ENCODE assay signal across 11 mouse cellular contexts in the genomic region with DNA sequence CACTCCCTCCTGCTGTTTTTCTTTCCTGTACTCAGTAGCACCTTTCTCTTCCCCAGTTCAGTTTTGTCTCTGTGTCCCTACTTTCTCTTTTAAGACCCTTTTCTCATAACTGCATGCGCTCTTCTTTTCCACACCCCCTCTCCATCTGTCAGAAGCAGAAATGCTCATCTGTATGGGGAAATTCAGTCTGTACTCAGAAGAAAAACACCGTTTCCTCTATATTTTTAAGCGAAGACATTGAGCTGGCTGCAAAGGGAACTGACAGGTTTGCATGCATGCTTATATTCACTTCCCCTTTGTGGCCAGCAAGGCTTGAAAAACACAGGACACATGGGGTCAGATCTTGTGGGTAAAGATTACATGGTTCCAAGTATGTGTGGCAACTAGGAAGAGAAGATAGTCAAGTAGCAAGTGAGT. TPM values are rescaled to one million over a fixed set of nuclear protein-coding genes. Genes with fewer than 3 reads are reported as not detected.
DNase-seq lines count a peak whose midpoint lies in the region; ATAC-seq and TF ChIP-seq lines count a peak whose summit lies in the region.
"Had no signal": no experiment of that assay in that cellular context is flagged by ENCODE, and none has a peak within 500 bp of the region (broad histone marks: within the 10 kb centered on the region; RNA-seq: fewer than 3 reads in every experiment).

No protein-coding gene starts in this region.

- no peaks in the 10 kb centered on the region for H3K4me1 ChIP-seq in midbrain, embryonic 14.5 days (ENCODE audit: control insufficient read depth, insufficient read depth, low read length)
- H3K4me1 ChIP-seq: hindbrain, embryonic 13.5 days; neural tube, embryonic 12.5 days had no signal

- H3K9ac ChIP-seq in midbrain, embryonic 14.5 days (replicated peaks; ENCODE audit: low read length), result no peak overlapping the region
- H3K9ac ChIP-seq: hindbrain, embryonic 13.5 days; neural tube, embryonic 12.5 days had no signal

- no peaks in the 10 kb centered on the region for H3K9me3 ChIP-seq in midbrain, embryonic 14.5 days (ENCODE audit: control insufficient read depth, low read length)
- H3K9me3 ChIP-seq: hindbrain, embryonic 13.5 days; neural tube, embryonic 12.5 days had no signal

- intact Hi-C loops in gastrocnemius, adult 2 months (cut with DNase I), result loop anchor here (10.0 kb wide), 1 partner anchor 80 kb away; no protein-coding TSS in a partner anchor
- intact Hi-C loops in left cerebral cortex, postnatal 36 days (cut with DNase I), result loop anchor here (2.0 to 10.0 kb wide), 2 partner anchors 190 to 424 kb away; a partner anchor contains a TSS

- peak overlapping the region; percentile 78 for H3K27ac ChIP-seq in gastrocnemius, adult 2 months
- no peak overlapping the region for H3K27ac ChIP-seq in midbrain, embryonic 14.5 days (replicated peaks; ENCODE audit: low read depth, low read length)
- H3K27ac ChIP-seq: hindbrain, embryonic 13.5 days; neural tube, embryonic 12.5 days had no signal

- H3K36me3 ChIP-seq in midbrain, embryonic 14.5 days (ENCODE audit: control insufficient read depth, insufficient read depth, low read length), result no peaks in the 10 kb centered on the region
- H3K36me3 ChIP-seq: hindbrain, embryonic 13.5 days; neural tube, embryonic 12.5 days had no signal

- no peak overlapping the region for H3K4me2 ChIP-seq in midbrain, embryonic 14.5 days (ENCODE audit: low read length)
- H3K4me2 ChIP-seq: hindbrain, embryonic 13.5 days; neural tube, embryonic 12.5 days had no signal

- WGBS in midbrain, embryonic 14.5 days, result 88% methylated on average over 3 of the region's 3 CpGs

- DNase-seq in gastrocnemius, adult 2 months, result no peak
- no peak for DNase-seq in gastrocnemius, adult 8-10 months (ENCODE audit: low spot score in 2 of 2)
- peak; percentile 43 for DNase-seq in right cerebral cortex, adult 18-20 months
- no peak for DNase-seq in right cerebral cortex, postnatal 4 days
- peak; percentile 7 to 15 for DNase-seq in left cerebral cortex, postnatal 36 days (ENCODE audit: low spot score in 2 of 2)
- DNase-seq in right cerebral cortex, postnatal 36 days (ENCODE audit: low spot score in 2 of 2), result peak; percentile 7 to 26
- no peak for DNase-seq in midbrain, embryonic 14.5 days
- no peak for DNase-seq in cerebellum, adult 8-10 months
- DNase-seq: adrenal gland, adult 8-10 months had no signal

- no peak for TF ChIP-seq CTCF in gastrocnemius, adult 2 months (IDR thresholded peaks at IDR 0.05)

- ATAC-seq in midbrain, embryonic 14.5 days (ENCODE audit: low FRiP score, low TSS enrichment), result no peak

- no peaks in the 10 kb centered on the region for H3K27me3 ChIP-seq in midbrain, embryonic 14.5 days (ENCODE audit: control insufficient read depth, insufficient read depth, low read length)
- H3K27me3 ChIP-seq: hindbrain, embryonic 13.5 days; neural tube, embryonic 12.5 days had no signal

- H3K4me3 ChIP-seq in gastrocnemius, adult 2 months, result no peak overlapping the region
- no peak overlapping the region for H3K4me3 ChIP-seq in midbrain, embryonic 14.5 days (replicated peaks; ENCODE audit: low read depth, low read length)
- H3K4me3 ChIP-seq: hindbrain, embryonic 13.5 days; neural tube, embryonic 12.5 days had no signal

RNA-seq across cellular contexts. Expression of a gene that starts 6.2 kb away (rescaled TPM):
- total RNA-seq in gastrocnemius, adult 2 months (2021), result not detected
- not detected for total RNA-seq in gastrocnemius, adult 8-10 months (2022)
- total RNA-seq in left cerebral cortex, postnatal 36 days (2021), result not detected
- 0.61 and 0.76 TPM in 2 replicates for polyA plus RNA-seq in midbrain, embryonic 14.5 days (2014; fragmentation: Nextera tagmentation; extraction: Ambion mirVana)
- total RNA-seq: adrenal gland, adult 8-10 months had no signal

RNA-seq across cellular contexts. Expression of a gene that starts 23.1 kb away (rescaled TPM):
- under 1 TPM; 0.41 to 0.42 TPM for total RNA-seq in gastrocnemius, adult 2 months (2021)
- total RNA-seq in gastrocnemius, adult 8-10 months (2022), result under 1 TPM in 3 of 4 experiments, not detected in 1; 0.27 to 0.40 (median 0.35) TPM
- 10 to 100 TPM in 1 of 2 experiments, 1 to 10 TPM in 1; 9.6 to 15.2 TPM for total RNA-seq in left cerebral cortex, postnatal 36 days (2021)
- polyA plus RNA-seq in midbrain, embryonic 14.5 days (2014; fragmentation: Nextera tagmentation; extraction: Ambion mirVana), result 2.6 TPM in 2 replicates

Comparison
In these comparisons a context has a peak if more than half of its experiments do, and no peak if none do; other contexts are left out.
1. DNase-seq: peak in right cerebral cortex, adult 18-20 months (single experiment), left cerebral cortex, postnatal 36 days (2 of 2) and right cerebral cortex, postnatal 36 days (2 of 2); none in gastrocnemius, adult 2 months (single experiment), gastrocnemius, adult 8-10 months (0 of 2), right cerebral cortex, postnatal 4 days (single experiment), midbrain, embryonic 14.5 days (single experiment) and cerebellum, adult 8-10 months (single experiment).
2. RNA of a gene that starts 23.1 kb away (total RNA-seq): 9.6 to 15.2 TPM in left cerebral cortex, postnatal 36 days; 0.41 to 0.42 TPM in gastrocnemius, adult 2 months and 0.27 to 0.40 TPM in gastrocnemius, adult 8-10 months; every median in the first group is over 4 times any median in the second.